Mouse (Mus musculus) olfactory bulb, adult 2 months (tissue): ENCODE data around the gene Ing3. TPM values are rescaled to one million over a fixed set of nuclear protein-coding genes. Genes with fewer than 3 reads are reported as not detected.
A peak's percentile ranks its signal among the peaks of the same experiment; 100 is the strongest.

Experiments used
- H3K27ac ChIP-seq: fragments of 200-500 bp; 2 replicates; pipeline ENCODE4 v1.5.1; 2012; ENCODE audit warnings: low read depth, low read length; ENCODE audit not compliant: insufficient read depth
- H3K4me1 ChIP-seq: fragments of 200-500 bp; 2 replicates; pipeline ENCODE4 v1.6.1; 2012; ENCODE audit warnings: low read length; ENCODE audit not compliant: control insufficient read depth, insufficient read depth
- H3K4me3 ChIP-seq: fragments of 200-500 bp; 2 replicates; pipeline ENCODE4 v1.5.1; 2012; ENCODE audit warnings: mild to moderate bottlenecking, low read depth, low read length, moderate library complexity; ENCODE audit not compliant: insufficient read depth
- CTCF ChIP-seq: fragments of 200-500 bp; IDR thresholded peaks from 2 replicates; pipeline ENCODE4 v1.5.1; 2012; ENCODE audit warnings: low read depth, mild to moderate bottlenecking, low read length, moderate library complexity; ENCODE audit not compliant: insufficient read depth
- POLR2A ChIP-seq: fragments of 200-500 bp; IDR thresholded peaks from 2 replicates; pipeline ENCODE4 v1.6.1; 2012; ENCODE audit warnings: mild to moderate bottlenecking, low read depth, low read length, moderate library complexity; ENCODE audit not compliant: insufficient read depth
- WGBS: fragments of 180-500 bp; shearing (Covaris S2); methylation state at CpG from one replicate; pipeline ENCODE4 v1.1.7; 2018; 5-methylcytosine and 5-hydroxymethylcytosine counted together
- polyA plus RNA-seq: library from polyadenylated mRNA; stranded (reverse); fragments of >200 nt; gene quantifications from 2 replicates; pipeline ENCODE4 v1.2.4, GENCODE M21; 2012; ENCODE audit warnings: low replicate concordance; ENCODE audit not compliant: missing spikeins, insufficient read depth, insufficient read length

Ing3 gene
- not detected in 2 replicates for polyA plus RNA-seq

GRCm38 (mm10) chr6:21949226-21949731 is at the start of gene Ing3:
Gene Ing3 (plus strand): TSS chr6:21949571.
- under 1% methylated on average over 35 of the region's 35 CpGs for whole genome bisulfite sequencing
- TF ChIP-seq POLR2A: 0 out of 2 replicates have a peak, but pooled peaks have one; percentile 36
- no peak for TF ChIP-seq CTCF
- peak within 1 kb of the TSS; percentile 58 for H3K4me3 ChIP-seq
- peak within 1 kb of the TSS; percentile 99 for H3K27ac ChIP-seq
- peaks cover 4% of the 10 kb centered on the region; the same call in 1 of the 2 replicates for H3K4me1 ChIP-seq

- Histone ChIP-seq H3K4me1 (no peaks in the 10 kb centered on the region), H3K27ac (no peak overlapping the region), H3K4me3 (no peak overlapping the region)
- no peak for TF ChIP-seq POLR2A
These were observed 39.7 kb upstream of the Ing3 start for GRCm38 (mm10) chr6:21909720-21910119.

- TF ChIP-seq CTCF: no peak
- TF ChIP-seq POLR2A: no peak
- H3K27ac ChIP-seq: no peak overlapping the region
- H3K4me1 ChIP-seq: no peaks in the 10 kb centered on the region
- 84% methylated on average over 6 of the region's 6 CpGs for WGBS
- no peak overlapping the region for H3K4me3 ChIP-seq
These were observed 38.6 kb upstream of the Ing3 start for GRCm38 (mm10) chr6:21910804-21911203.

GRCm38 (mm10) chr6:21916591-21916990 is 32.8 kb upstream of the Ing3 start:
- TF ChIP-seq POLR2A (no peak), CTCF (no peak)
- WGBS: 87% methylated on average over 2 of the region's 2 CpGs
- Histone ChIP-seq H3K4me1 (no peaks in the 10 kb centered on the region), H3K4me3 (no peak overlapping the region), H3K27ac (no peak overlapping the region)

- WGBS: 33% methylated on average over 1 of the region's 1 CpGs
- no peak for TF ChIP-seq CTCF
- TF ChIP-seq POLR2A: no peak
- H3K4me1 ChIP-seq: no peaks in the 10 kb centered on the region
- no peak overlapping the region for H3K27ac ChIP-seq
- H3K4me3 ChIP-seq: no peak overlapping the region
These were observed 25.2 kb upstream of the Ing3 start for GRCm38 (mm10) chr6:21924150-21924549.

- 88% methylated on average over 4 of the region's 4 CpGs for WGBS
- Histone ChIP-seq H3K27ac (no peak overlapping the region), H3K4me1 (no peaks in the 10 kb centered on the region), H3K4me3 (no peak overlapping the region)
- TF ChIP-seq POLR2A (no peak), CTCF (no peak)
These were observed 11.3 kb upstream of the Ing3 start for GRCm38 (mm10) chr6:21937981-21938635.

- peaks cover 4% of the 10 kb centered on the region; the same call in 1 of the 2 replicates for H3K4me1 ChIP-seq
- peak overlapping the region; percentile 58 for H3K4me3 ChIP-seq
- under 1% methylated on average over 68 of the region's 68 CpGs for WGBS
- H3K27ac ChIP-seq: peak overlapping the region; percentile 99
- TF ChIP-seq CTCF (no peak), POLR2A (no peak; the same call in 1 of the 2 replicates)
These were observed 539 bp downstream of the Ing3 start for GRCm38 (mm10) chr6:21949771-21950448.

- Histone ChIP-seq H3K4me1 (peaks cover 4% of the 10 kb centered on the region; the same call in 1 of the 2 replicates), H3K4me3 (0 out of 2 replicates have a peak overlapping the region, but pooled peaks have one; percentile 12), H3K27ac (no peak overlapping the region)
- no peak for TF ChIP-seq POLR2A
- TF ChIP-seq CTCF: no peak
- WGBS: 63% methylated on average over 2 of the region's 2 CpGs
These were observed 1.3 kb downstream of the Ing3 start for GRCm38 (mm10) chr6:21950676-21951075.

- TF ChIP-seq POLR2A (no peak), CTCF (no peak)
- peaks cover 4% of the 10 kb centered on the region; the same call in 1 of the 2 replicates for H3K4me1 ChIP-seq
- no peak overlapping the region for H3K4me3 ChIP-seq
- WGBS: 83% methylated on average over 4 of the region's 4 CpGs
- H3K27ac ChIP-seq: no peak overlapping the region
These were observed 6.1 kb downstream of the Ing3 start for GRCm38 (mm10) chr6:21955468-21955867.

- Histone ChIP-seq H3K4me1 (no peaks in the 10 kb centered on the region), H3K4me3 (no peak overlapping the region), H3K27ac (no peak overlapping the region)
- 75% methylated on average over 4 of the region's 4 CpGs for WGBS
- TF ChIP-seq CTCF: no peak
- no peak for TF ChIP-seq POLR2A
These were observed 9.6 kb downstream of the Ing3 start for GRCm38 (mm10) chr6:21958922-21959321.
